Mouse (Mus musculus): ENCODE measurements at regions not wholly inside any gene's neighbourhood (a gene's known extent, or its start where the extent isn't known, plus 50 kb on each side); places are given as distances from the start of the nearest gene placed in this dataset.

GRCm38 (mm10) chr1:57470356-57470755, 63.5 kb upstream of the Tyw5 start:
- CTCF ChIA-PET, result no interaction called here

- CTCF ChIA-PET, result no interaction called here
Observed at GRCm38 (mm10) chr1:57472235-57472634, 65.3 kb upstream of the Tyw5 start.

GRCm38 (mm10) chr1:57477725-57478124, 70.8 kb upstream of the Tyw5 start:
- CTCF ChIA-PET, result no interaction called here

- CTCF ChIA-PET, result no interaction called here
Observed at GRCm38 (mm10) chr1:57478151-57478550, 71.2 kb upstream of the Tyw5 start.

- CTCF ChIA-PET, result no interaction called here
Observed at GRCm38 (mm10) chr1:57478800-57479199, 71.9 kb upstream of the Tyw5 start.

- CTCF ChIA-PET, result no interaction called here
Observed at GRCm38 (mm10) chr1:57479566-57479965, 72.7 kb upstream of the Tyw5 start.

GRCm38 (mm10) chr1:57489176-57489575, 82.3 kb upstream of the Tyw5 start:
- CTCF ChIA-PET, result no interaction called here

GRCm38 (mm10) chr1:57489588-57489987, 82.7 kb upstream of the Tyw5 start:
- CTCF ChIA-PET, result no interaction called here

GRCm38 (mm10) chr1:57490021-57490420, 83.1 kb upstream of the Tyw5 start:
- CTCF ChIA-PET, result no interaction called here

- CTCF ChIA-PET, result interaction anchor here (0.6 kb wide), 1 partner anchor 1224 kb away, joined by 10 read pairs; no protein-coding TSS in a partner anchor
Observed at GRCm38 (mm10) chr1:57492696-57493095, 85.8 kb upstream of the Tyw5 start.

GRCm38 (mm10) chr1:57497489-57498037, 90.7 kb upstream of the Tyw5 start:
- CTCF ChIA-PET, result no interaction called here

- CTCF ChIA-PET, result no interaction called here
Observed at GRCm38 (mm10) chr1:57510359-57511120, 103.6 kb upstream of the Tyw5 start.

GRCm38 (mm10) chr1:57511902-57512301, 105.0 kb upstream of the Tyw5 start:
- CTCF ChIA-PET, result no interaction called here

- CTCF ChIA-PET, result no interaction called here
Observed at GRCm38 (mm10) chr1:57512516-57512915, 105.6 kb upstream of the Tyw5 start.

- CTCF ChIA-PET, result no interaction called here
Observed at GRCm38 (mm10) chr1:57525965-57526364, 119.1 kb upstream of the Tyw5 start.

GRCm38 (mm10) chr1:57528703-57529102, 121.8 kb upstream of the Tyw5 start:
- CTCF ChIA-PET, result no interaction called here

GRCm38 (mm10) chr1:57529320-57529719, 122.4 kb upstream of the Tyw5 start:
- CTCF ChIA-PET, result no interaction called here

GRCm38 (mm10) chr1:57537369-57537768, 130.5 kb upstream of the Tyw5 start:
- CTCF ChIA-PET, result no interaction called here

- CTCF ChIA-PET, result no interaction called here
Observed at GRCm38 (mm10) chr1:57544684-57545083, 137.8 kb upstream of the Tyw5 start.

- CTCF ChIA-PET, result no interaction called here
Observed at GRCm38 (mm10) chr1:57545792-57546685, 139.1 kb upstream of the Tyw5 start.

- CTCF ChIA-PET, result no interaction called here
Observed at GRCm38 (mm10) chr1:57561517-57561916, 154.6 kb upstream of the Tyw5 start.

- CTCF ChIA-PET, result no interaction called here
Observed at GRCm38 (mm10) chr1:57564676-57565075, 157.8 kb upstream of the Tyw5 start.

GRCm38 (mm10) chr1:57572097-57572496, 165.2 kb upstream of the Tyw5 start:
- CTCF ChIA-PET, result no interaction called here
